ENCODE assay signal across 26 mouse cellular contexts in genomic region chrX:12299236-12299635, GRCm38 (mm10).
"Had no signal": no experiment of that assay in that cellular context is flagged by ENCODE, and none has a peak within 500 bp of the region (broad histone marks: within the 10 kb centered on the region; RNA-seq: fewer than 3 reads in every experiment).

No protein-coding gene starts in this region.

- H3K4me2 ChIP-seq: heart, embryonic 11.5 days; heart, embryonic 13.5 days; heart, embryonic 15.5 days; hindbrain, embryonic 13.5 days; hindbrain, embryonic 15.5 days; intestine, embryonic 15.5 days; limb, embryonic 12.5 days; liver, embryonic 11.5 days; liver, embryonic 13.5 days; liver, embryonic 15.5 days had no signal

- H3K4me1 ChIP-seq: heart, embryonic 13.5 days; heart, embryonic 15.5 days; hindbrain, embryonic 13.5 days; intestine, embryonic 15.5 days had no signal

- H3K27me3 ChIP-seq: hindbrain, embryonic 15.5 days; intestine, embryonic 15.5 days; liver, embryonic 13.5 days; liver, embryonic 15.5 days had no signal

- H3K36me3 ChIP-seq: heart, embryonic 13.5 days; heart, embryonic 15.5 days; hindbrain, embryonic 13.5 days; hindbrain, embryonic 15.5 days; intestine, embryonic 15.5 days; limb, embryonic 10.5 days; limb, embryonic 12.5 days; liver, embryonic 13.5 days; liver, embryonic 15.5 days had no signal

- ATAC-seq: inflammation-experienced regulatory T-cells, adult 6 months; intestine, embryonic 15.5 days; intestine, postnatal 0 days had no signal

- H3K4me3 ChIP-seq: heart, embryonic 13.5 days; heart, embryonic 15.5 days; hindbrain, embryonic 13.5 days; hindbrain, embryonic 15.5 days; intestine, embryonic 15.5 days; layer of hippocampus, adult 2 months; left cerebral cortex, adult 2 months; limb, embryonic 10.5 days; limb, embryonic 12.5 days; liver, embryonic 13.5 days; liver, embryonic 15.5 days had no signal

- H3K27ac ChIP-seq: heart, embryonic 13.5 days; heart, embryonic 15.5 days; hindbrain, embryonic 13.5 days; hindbrain, embryonic 15.5 days; intestine, embryonic 15.5 days; layer of hippocampus, adult 2 months; left cerebral cortex, adult 2 months; limb, embryonic 10.5 days; limb, embryonic 12.5 days; liver, embryonic 13.5 days; liver, embryonic 15.5 days had no signal

- H3K9ac ChIP-seq: heart, embryonic 13.5 days; heart, embryonic 15.5 days; hindbrain, embryonic 13.5 days; hindbrain, embryonic 15.5 days; intestine, embryonic 15.5 days; limb, embryonic 12.5 days; liver, embryonic 13.5 days; liver, embryonic 15.5 days had no signal

- DNase-seq: gastrocnemius, postnatal 14 days; gastrocnemius, postnatal 36 days; heart, adult 18-20 months; heart, postnatal 14 days; heart, postnatal 36 days; kidney, adult 18-20 months; kidney, adult 8-10 months; kidney, postnatal 10 days; kidney, postnatal 25 days; kidney, postnatal 4 days; liver; liver, embryonic 13.5 days had no signal

- H3K9me3 ChIP-seq: heart, embryonic 13.5 days; heart, embryonic 15.5 days; hindbrain, embryonic 13.5 days; hindbrain, embryonic 15.5 days; intestine, embryonic 15.5 days; limb, embryonic 10.5 days; limb, embryonic 12.5 days; liver, embryonic 13.5 days; liver, embryonic 15.5 days had no signal
